Mouse (Mus musculus) liver, embryonic 11.5 days (tissue): ENCODE data around the gene Lrmda. TPM values are rescaled to one million over a fixed set of nuclear protein-coding genes. Genes with fewer than 3 reads are reported as not detected.
A peak's percentile ranks its signal among the peaks of the same experiment; 100 is the strongest.

Experiments
- ATAC-seq: fragments of 200-750 bp; cut with Nextera tagmentation; replicated peaks from 2 replicates; pipeline ENCODE4 v1.8.0; 2017; ENCODE audit warnings: moderate number of reproducible peaks, mild to moderate bottlenecking, moderate TSS enrichment, moderate library complexity; ENCODE audit not compliant: low FRiP score
- DNase-seq: peaks from one replicate; pipeline ENCODE4 v3.0.0-alpha.2; 2017; ENCODE audit warnings: low spot score
- H3K27ac ChIP-seq: fragments of 300-500 bp; sonication (generic); 2 replicates; pipeline ENCODE4 v1.5.1; 2014; ENCODE audit warnings: mild to moderate bottlenecking, low read depth, low read length, control low read depth
- H3K27me3 ChIP-seq: fragments of 300-500 bp; sonication (generic); replicated peaks from 2 replicates; pipeline ENCODE4 v1.6.1; 2014; ENCODE audit warnings: low read length, mixed read lengths; ENCODE audit not compliant: control insufficient read depth, insufficient read depth
- H3K36me3 ChIP-seq: fragments of 300-500 bp; sonication (generic); 2 replicates; pipeline ENCODE4 v1.6.1; 2014; ENCODE audit warnings: mild to moderate bottlenecking, low read length, moderate library complexity, mixed read lengths; ENCODE audit not compliant: control insufficient read depth, insufficient read depth
- H3K4me1 ChIP-seq: fragments of 300-500 bp; sonication (generic); replicated peaks from 2 replicates; pipeline ENCODE4 v1.6.1; 2014; ENCODE audit warnings: low read length, mixed read lengths; ENCODE audit not compliant: control insufficient read depth, insufficient read depth
- H3K4me2 ChIP-seq: fragments of 300-500 bp; sonication (generic); 2 replicates; pipeline ENCODE4 v1.6.1; 2014; ENCODE audit warnings: mild to moderate bottlenecking, control low read depth, moderate library complexity
- H3K4me3 ChIP-seq: fragments of 300-500 bp; sonication (generic); 2 replicates; pipeline ENCODE4 v1.5.1; 2014; ENCODE audit warnings: low read depth, low read length, control low read depth
- H3K9ac ChIP-seq: fragments of 300-500 bp; sonication (generic); 2 replicates; pipeline ENCODE4 v1.6.1; 2014; ENCODE audit warnings: low read depth, low read length, control low read depth
- H3K9me3 ChIP-seq: fragments of 300-500 bp; sonication (generic); 2 replicates; pipeline ENCODE4 v1.6.1; 2016; ENCODE audit warnings: low read length, inconsistent platforms, mixed read lengths; ENCODE audit not compliant: control insufficient read depth
- WGBS: fragments of 180-500 bp; shearing (Covaris S2); extraction: QIAGEN DNeasy Blood & Tissue Kit; methylation state at CpG from one replicate; pipeline ENCODE4 v1.1.7; 2014; 5-methylcytosine and 5-hydroxymethylcytosine counted together
- polyA plus RNA-seq: library from polyadenylated mRNA; unstranded; fragments of >200 nt; fragmentation: Nextera tagmentation; extraction: Ambion mirVana; gene quantifications from 2 replicates; pipeline ENCODE4 v1.2.1, GENCODE M21; 2014

Lrmda gene
- polyA plus RNA-seq, 1 experiment from 2014 or later, result 0.53 TPM

- DNase-seq, result no peak
- Histone ChIP-seq H3K4me2 (no peak overlapping the region), H3K9ac (peak overlapping the region; percentile 12; the same call in 1 of the 2 replicates), H3K27ac (peak overlapping the region; percentile 14), H3K4me1 (peaks cover 22% of the 10 kb centered on the region), H3K36me3 (no peaks in the 10 kb centered on the region), H3K4me3 (no peak overlapping the region), H3K27me3 (no peaks in the 10 kb centered on the region), H3K9me3 (no peaks in the 10 kb centered on the region)
- ATAC-seq, result peak; percentile 74
- WGBS, result 57% methylated on average over 18 of the region's 18 CpGs
Observed at GRCm38 (mm10) chr14:22048068-22048899, 28.8 kb downstream of the Lrmda start.

GRCm38 (mm10) chr14:22048900-22049199 lies 29.3 kb downstream of the Lrmda start:
- H3K9ac ChIP-seq, result peak overlapping the region; percentile 12; the same call in 1 of the 2 replicates
- peak overlapping the region; percentile 28; the same call in 1 of the 2 replicates for H3K4me2 ChIP-seq

GRCm38 (mm10) chr14:22049282-22049681 lies 29.8 kb downstream of the Lrmda start:
- Histone ChIP-seq H3K4me1 (peaks cover 22% of the 10 kb centered on the region), H3K4me2 (peak overlapping the region; percentile 28; the same call in 1 of the 2 replicates)
- WGBS, result 15% methylated on average over 1 of the region's 1 CpGs

More at GRCm38 (mm10) chr14:22048900-22049199, 29.3 kb downstream of the Lrmda start:
- WGBS, result 45% methylated on average over 6 of the region's 6 CpGs
- H3K4me3 ChIP-seq, result no peak overlapping the region
- H3K27ac ChIP-seq, result peak overlapping the region; percentile 14; the same call in 1 of the 2 replicates
- peak; percentile 37; the same call in 1 of the 2 replicates for ATAC-seq
- H3K36me3 ChIP-seq, result no peaks in the 10 kb centered on the region
- H3K9me3 ChIP-seq, result no peaks in the 10 kb centered on the region
- DNase-seq, result no peak
- H3K4me1 ChIP-seq, result peaks cover 22% of the 10 kb centered on the region
- no peaks in the 10 kb centered on the region for H3K27me3 ChIP-seq

GRCm38 (mm10) chr14:22051941-22052664 lies 32.6 kb downstream of the Lrmda start:
- ATAC-seq, result no peak

More at GRCm38 (mm10) chr14:22049282-22049681, 29.8 kb downstream of the Lrmda start:
- peak; percentile 91 for ATAC-seq
- no peak for DNase-seq
- Histone ChIP-seq H3K36me3 (no peaks in the 10 kb centered on the region), H3K4me3 (no peak overlapping the region), H3K27me3 (0 out of 2 replicates have a peak, but pooled peaks cover under 1% of the 10 kb centered on the region), H3K9ac (no peak overlapping the region), H3K9me3 (no peaks in the 10 kb centered on the region), H3K27ac (peak overlapping the region; percentile 14; the same call in 1 of the 2 replicates)

GRCm38 (mm10) chr14:22055630-22056029 lies 36.1 kb downstream of the Lrmda start:
- Histone ChIP-seq H3K27me3 (0 out of 2 replicates have a peak, but pooled peaks cover 2% of the 10 kb centered on the region), H3K9me3 (no peaks in the 10 kb centered on the region), H3K4me2 (peak overlapping the region; percentile 33; the same call in 1 of the 2 replicates), H3K4me1 (peaks cover 23% of the 10 kb centered on the region), H3K27ac (0 out of 2 replicates have a peak overlapping the region, but pooled peaks have one; percentile 13), H3K4me3 (no peak overlapping the region), H3K36me3 (no peaks in the 10 kb centered on the region), H3K9ac (no peak overlapping the region)
- DNase-seq (no peak), ATAC-seq (no peak)
- whole genome bisulfite sequencing, result 65% methylated on average over 8 of the region's 8 CpGs

More at GRCm38 (mm10) chr14:22051941-22052664, 32.6 kb downstream of the Lrmda start:
- Histone ChIP-seq H3K27me3 (0 out of 2 replicates have a peak, but pooled peaks cover 2% of the 10 kb centered on the region), H3K4me2 (no peak overlapping the region), H3K4me3 (no peak overlapping the region), H3K27ac (no peak overlapping the region), H3K36me3 (no peaks in the 10 kb centered on the region), H3K9me3 (no peaks in the 10 kb centered on the region), H3K9ac (no peak overlapping the region), H3K4me1 (peaks cover 45% of the 10 kb centered on the region)
- WGBS, result 73% methylated on average over 14 of the region's 14 CpGs
- DNase-seq, result no peak

GRCm38 (mm10) chr14:22056246-22056645 lies 36.7 kb downstream of the Lrmda start:
- WGBS, result 47% methylated on average over 4 of the region's 4 CpGs
- peak; percentile 80 for ATAC-seq

GRCm38 (mm10) chr14:22058729-22059128 lies 39.2 kb downstream of the Lrmda start:
- no peak overlapping the region for H3K9ac ChIP-seq
- 0 out of 2 replicates have a peak, but pooled peaks cover 2% of the 10 kb centered on the region for H3K27me3 ChIP-seq
- H3K36me3 ChIP-seq, result no peaks in the 10 kb centered on the region
- ATAC-seq, result no peak
- no peak overlapping the region for H3K4me2 ChIP-seq
- no peak overlapping the region for H3K4me3 ChIP-seq
- no peak for DNase-seq
- WGBS, result 63% methylated on average over 1 of the region's 1 CpGs
- H3K27ac ChIP-seq, result no peak overlapping the region
- H3K4me1 ChIP-seq, result peaks cover 26% of the 10 kb centered on the region
- H3K9me3 ChIP-seq, result no peaks in the 10 kb centered on the region

More at GRCm38 (mm10) chr14:22056246-22056645, 36.7 kb downstream of the Lrmda start:
- peak overlapping the region; percentile 33; the same call in 1 of the 2 replicates for H3K4me2 ChIP-seq
- H3K4me3 ChIP-seq, result no peak overlapping the region
- 0 out of 2 replicates have a peak overlapping the region, but pooled peaks have one; percentile 13 for H3K27ac ChIP-seq
- no peak for DNase-seq
- no peaks in the 10 kb centered on the region for H3K36me3 ChIP-seq
- 0 out of 2 replicates have a peak, but pooled peaks cover 2% of the 10 kb centered on the region for H3K27me3 ChIP-seq
- no peaks in the 10 kb centered on the region for H3K9me3 ChIP-seq
- H3K4me1 ChIP-seq, result peaks cover 23% of the 10 kb centered on the region
- no peak overlapping the region for H3K9ac ChIP-seq

GRCm38 (mm10) chr14:22059348-22059861 lies 39.9 kb downstream of the Lrmda start:
- no peak for ATAC-seq
- 0 out of 2 replicates have a peak, but pooled peaks cover under 1% of the 10 kb centered on the region for H3K27me3 ChIP-seq
- no peak overlapping the region for H3K4me2 ChIP-seq
- no peak overlapping the region for H3K4me3 ChIP-seq
- H3K36me3 ChIP-seq, result no peaks in the 10 kb centered on the region
- H3K4me1 ChIP-seq, result peaks cover 26% of the 10 kb centered on the region
- no peak for DNase-seq
- no peak overlapping the region for H3K27ac ChIP-seq
- no peaks in the 10 kb centered on the region for H3K9me3 ChIP-seq
- 43% methylated on average over 6 of the region's 6 CpGs for WGBS
- no peak overlapping the region for H3K9ac ChIP-seq
